16 mouse cellular contexts compared by ENCODE assay signal in genomic region chr14:76619038-76619409, GRCm38 (mm10).
DNase-seq lines count a peak whose midpoint lies in the region; ATAC-seq and TF ChIP-seq lines count a peak whose summit lies in the region.
"Had no signal": no experiment of that assay in that cellular context is flagged by ENCODE, and none has a peak within 500 bp of the region (broad histone marks: within the 10 kb centered on the region; RNA-seq: fewer than 3 reads in every experiment).

No protein-coding gene starts in this region.

- no peaks in the 10 kb centered on the region for H3K36me3 ChIP-seq in lung, embryonic 15.5 days
- H3K36me3 ChIP-seq in embryonic facial prominence, embryonic 10.5 days (replicated peaks): no peaks in the 10 kb centered on the region
- no peaks in the 10 kb centered on the region for H3K36me3 ChIP-seq in hindbrain, postnatal 0 days (ENCODE audit: insufficient read depth, low read length)
- H3K36me3 ChIP-seq: heart, embryonic 12.5 days; liver, embryonic 12.5 days; neural tube, embryonic 15.5 days had no signal

- H3K9me3 ChIP-seq in lung, embryonic 15.5 days: no peaks in the 10 kb centered on the region
- H3K9me3 ChIP-seq in embryonic facial prominence, embryonic 10.5 days: no peaks in the 10 kb centered on the region
- no peaks in the 10 kb centered on the region for H3K9me3 ChIP-seq in hindbrain, postnatal 0 days (ENCODE audit: low read length)
- H3K9me3 ChIP-seq: heart, embryonic 12.5 days; liver, embryonic 12.5 days; neural tube, embryonic 15.5 days had no signal

- DNase-seq in cerebellum, postnatal 10 days: peak; percentile 55 to 60
- no peak for DNase-seq in cerebellum, adult 9-11 months
- DNase-seq in lung, postnatal 36 days: no peak
- DNase-seq in embryonic facial prominence, embryonic 10.5 days (ENCODE audit: low spot score): no peak
- no peak for DNase-seq in hindbrain, postnatal 0 days (ENCODE audit: low spot score)
- no peak for DNase-seq in adrenal gland, adult 8-10 months
- no peak for DNase-seq in kidney, adult 8-10 months
- DNase-seq: adrenal gland, postnatal 25 days; heart, postnatal 36 days; thymus, postnatal 25 days had no signal

- no peak for TF ChIP-seq CTCF in hindbrain, postnatal 0 days (IDR thresholded peaks at IDR 0.05; ENCODE audit: low read depth)

- no peaks in the 10 kb centered on the region for H3K27me3 ChIP-seq in lung, embryonic 15.5 days
- H3K27me3 ChIP-seq in embryonic facial prominence, embryonic 10.5 days (replicated peaks; ENCODE audit: low read depth, poor library complexity, severe bottlenecking): no peaks in the 10 kb centered on the region
- no peaks in the 10 kb centered on the region for H3K27me3 ChIP-seq in hindbrain, postnatal 0 days (ENCODE audit: insufficient read depth, low read length)
- H3K27me3 ChIP-seq: heart, embryonic 12.5 days; liver, embryonic 12.5 days; neural tube, embryonic 15.5 days had no signal

- no peak overlapping the region for H3K9ac ChIP-seq in lung, embryonic 15.5 days
- no peak overlapping the region for H3K9ac ChIP-seq in hindbrain, postnatal 0 days (replicated peaks; ENCODE audit: low read length)
- H3K9ac ChIP-seq: heart, embryonic 12.5 days; liver, embryonic 12.5 days; neural tube, embryonic 15.5 days had no signal

- WGBS in lung, embryonic 15.5 days: 65% methylated on average over 7 of the region's 7 CpGs
- 83% methylated on average over 7 of the region's 7 CpGs for WGBS in embryonic facial prominence, embryonic 10.5 days
- WGBS in hindbrain, postnatal 0 days: 53% methylated on average over 7 of the region's 7 CpGs

- H3K4me2 ChIP-seq in lung, embryonic 15.5 days: no peak overlapping the region
- H3K4me2 ChIP-seq in hindbrain, postnatal 0 days (ENCODE audit: low read depth, low read length): no peak overlapping the region
- H3K4me2 ChIP-seq: heart, embryonic 12.5 days; liver, embryonic 12.5 days; neural tube, embryonic 15.5 days had no signal

- peak overlapping the region; percentile 70; the same call in 1 of the 2 replicates for H3K27ac ChIP-seq in lung, embryonic 15.5 days
- H3K27ac ChIP-seq in embryonic facial prominence, embryonic 10.5 days (replicated peaks): 0 out of 2 replicates have a peak overlapping the region, but pooled peaks have one; percentile 1
- 0 out of 2 replicates have a peak overlapping the region, but pooled peaks have one; percentile 67 for H3K27ac ChIP-seq in hindbrain, postnatal 0 days
- H3K27ac ChIP-seq: kidney, postnatal 0 days; liver, embryonic 12.5 days had no signal

- H3K4me1 ChIP-seq in lung, embryonic 15.5 days: peaks cover 68% of the 10 kb centered on the region
- peaks cover 69% of the 10 kb centered on the region for H3K4me1 ChIP-seq in embryonic facial prominence, embryonic 10.5 days
- H3K4me1 ChIP-seq in hindbrain, postnatal 0 days (ENCODE audit: insufficient read depth, low read length): peaks cover 28% of the 10 kb centered on the region

- ATAC-seq in lung, embryonic 15.5 days (ENCODE audit: borderline replicate concordance, extremely low read depth, low FRiP score, low TSS enrichment): no peak
- no peak for ATAC-seq in hindbrain, postnatal 0 days
- ATAC-seq: intestine, embryonic 16.5 days; liver, embryonic 12.5 days had no signal

- H3K4me3 ChIP-seq in lung, embryonic 15.5 days: no peak overlapping the region
- H3K4me3 ChIP-seq in embryonic facial prominence, embryonic 10.5 days: no peak overlapping the region
- no peak overlapping the region for H3K4me3 ChIP-seq in hindbrain, postnatal 0 days (ENCODE audit: low read length)
- H3K4me3 ChIP-seq: heart, embryonic 12.5 days; liver, embryonic 12.5 days; neural tube, embryonic 15.5 days had no signal

Comparison
In these comparisons a context has a peak if more than half of its experiments do, and no peak if none do; other contexts are left out.
1. DNase-seq: peak in cerebellum, postnatal 10 days (2 of 2); none in cerebellum, adult 9-11 months (single experiment), lung, postnatal 36 days (single experiment), embryonic facial prominence, embryonic 10.5 days (single experiment), hindbrain, postnatal 0 days (single experiment), adrenal gland, adult 8-10 months (single experiment) and kidney, adult 8-10 months (0 of 2).
2. H3K27ac ChIP-seq: peak in every context shown above with its lines; median percentile 70 in lung, embryonic 15.5 days; 67 in hindbrain, postnatal 0 days; 1 in embryonic facial prominence, embryonic 10.5 days.